Mouse (Mus musculus): ENCODE results near the gene Ebf4.

DNA sequence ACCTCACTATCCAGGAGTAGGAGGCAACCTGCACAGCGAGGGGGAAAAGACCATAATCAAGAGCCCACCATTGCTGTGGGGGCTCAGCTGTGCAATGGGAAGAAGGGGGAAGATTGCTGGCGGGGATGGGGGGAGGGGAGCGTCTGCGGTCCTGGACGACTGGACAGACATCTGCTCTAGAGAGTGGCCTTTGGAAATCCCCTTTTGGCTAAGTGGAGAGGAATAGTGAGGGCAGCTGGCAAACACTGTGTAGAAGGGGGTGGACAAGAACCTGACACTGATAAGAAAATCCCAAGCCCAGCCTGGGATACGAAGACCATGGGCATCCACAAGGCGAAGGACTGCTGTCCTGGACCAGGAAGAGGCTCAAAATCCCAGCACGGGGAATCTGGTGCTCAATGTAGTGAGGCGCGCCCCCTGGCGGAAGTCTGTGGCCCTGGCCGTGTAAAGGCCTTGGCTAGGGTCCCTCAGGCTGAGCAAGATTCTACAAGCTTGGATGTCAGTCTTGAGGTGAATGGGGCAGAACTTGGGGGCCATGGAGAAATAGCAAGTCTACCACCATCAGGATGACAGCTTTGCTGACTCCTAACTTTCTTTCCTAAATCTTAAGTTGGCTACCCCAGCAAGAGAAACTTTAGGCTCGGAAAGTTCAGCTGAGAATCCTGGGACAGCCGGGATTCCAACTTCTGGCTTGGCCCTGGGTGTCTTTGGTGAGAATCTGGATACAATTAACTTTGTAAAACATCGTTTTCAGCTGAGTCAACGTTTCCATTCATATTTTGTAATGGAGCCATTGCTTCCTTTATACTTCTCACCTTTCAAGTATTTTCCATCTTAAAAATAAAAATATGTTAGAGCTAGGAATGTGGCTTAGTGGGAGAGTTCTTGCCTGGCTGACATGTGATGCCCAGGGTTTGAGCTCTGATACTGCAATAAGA is 116.9 kb downstream of the Ebf4 start:
- TF ChIP-seq POLR2A (IDR thresholded peaks at IDR 0.05; ENCODE audit: borderline replicate concordance, low read depth, low read length) (no peak), CTCF (IDR thresholded peaks at IDR 0.05; ENCODE audit: low read depth, low read length) (peak; percentile 86)

Measured in bone marrow macrophage, adult 2 months (primary cell).